Mouse (Mus musculus) right cerebral cortex, adult 18-20 months (tissue): ENCODE measurements around the gene Ptgfrn.

Experiments used
- DNase-seq: peaks from one replicate; pipeline ENCODE4 v3.0.0; 2022; ENCODE audit warnings: mixed read lengths

Ptgfrn gene

GRCm38 (mm10) chr3:101112518-101112894 is 2.4 kb upstream of the Ptgfrn start:
- DNase-seq, result no peak

DNA sequence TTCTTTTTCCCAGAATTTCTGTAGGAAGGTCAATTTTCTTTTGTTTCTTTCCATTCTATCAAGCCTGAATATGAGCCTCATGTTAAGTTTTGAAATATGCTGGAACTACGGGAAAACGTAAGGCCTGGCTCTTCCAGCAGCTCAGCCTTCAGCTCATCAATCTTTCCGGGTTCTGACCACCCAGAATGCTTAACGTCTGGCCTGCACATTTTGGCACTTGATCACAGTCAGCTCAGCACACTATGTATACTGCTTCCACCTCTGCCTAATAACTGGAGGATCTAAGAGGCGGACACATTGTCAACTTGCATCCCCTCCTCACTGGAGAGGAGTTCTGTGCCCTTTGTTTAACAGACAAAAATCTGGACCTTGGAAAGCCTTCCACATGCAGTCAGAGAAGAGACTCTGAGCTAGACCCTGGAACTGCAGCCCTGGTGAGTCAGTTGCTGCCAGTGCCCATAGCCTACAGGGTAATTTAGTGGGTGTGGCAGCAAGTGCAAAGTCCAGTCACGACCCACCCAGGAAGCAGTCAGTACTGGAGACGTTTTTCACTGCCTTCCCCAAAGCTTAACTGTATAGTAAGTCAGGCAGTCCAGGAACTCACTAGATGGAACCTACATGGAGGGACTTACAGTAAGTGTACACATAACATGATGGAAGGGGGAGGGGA is 1.9 kb upstream of the Ptgfrn start:
- DNase-seq, result no peak

GRCm38 (mm10) chr3:101111321-101111720 is 1.2 kb upstream of the Ptgfrn start:
- DNase-seq, result no peak

DNA sequence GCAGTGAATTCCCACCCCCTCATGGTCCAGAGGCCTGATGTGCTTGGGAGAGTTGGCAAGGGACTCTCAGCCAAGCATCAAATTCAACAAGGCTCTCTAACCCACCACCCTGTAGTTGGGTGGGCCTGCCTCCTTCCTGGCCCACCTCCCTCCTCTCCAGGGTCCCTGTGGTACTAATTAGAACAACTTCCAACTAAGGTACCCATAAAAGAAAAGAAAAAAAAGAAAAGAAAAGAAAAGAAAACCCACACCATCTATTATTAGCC is 693 bp upstream of the Ptgfrn start:
- no peak for DNase-seq

DNA sequence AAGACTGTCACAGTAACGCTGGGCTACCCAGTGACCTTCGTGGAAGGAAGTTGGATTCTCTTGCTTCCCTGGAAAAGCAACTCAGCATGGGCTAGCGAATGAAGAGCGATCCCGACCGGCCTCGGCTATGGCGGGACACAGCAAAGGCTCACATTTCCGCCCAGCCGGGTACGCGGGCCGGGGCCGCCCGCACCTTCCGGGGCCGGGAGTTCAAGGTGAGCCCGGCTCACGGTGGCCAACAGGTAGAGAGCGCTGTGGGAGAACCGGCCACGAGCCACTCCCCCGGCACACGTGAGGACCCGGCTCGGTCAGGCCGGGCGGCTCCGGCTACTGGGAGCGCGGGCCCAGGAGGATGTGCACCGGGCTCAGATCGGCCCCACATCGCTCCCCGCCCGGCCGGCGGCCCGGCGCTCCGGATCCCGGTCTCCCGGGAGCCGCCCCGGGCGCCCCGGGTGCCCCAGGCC is 488 bp downstream of the Ptgfrn start:
- DNase-seq, result no peak

- no peak for DNase-seq
Measured at GRCm38 (mm10) chr3:101108848-101109247, 1.2 kb downstream of the Ptgfrn start.

- DNase-seq, result no peak
Measured at GRCm38 (mm10) chr3:101108282-101108681, 1.8 kb downstream of the Ptgfrn start.

DNA sequence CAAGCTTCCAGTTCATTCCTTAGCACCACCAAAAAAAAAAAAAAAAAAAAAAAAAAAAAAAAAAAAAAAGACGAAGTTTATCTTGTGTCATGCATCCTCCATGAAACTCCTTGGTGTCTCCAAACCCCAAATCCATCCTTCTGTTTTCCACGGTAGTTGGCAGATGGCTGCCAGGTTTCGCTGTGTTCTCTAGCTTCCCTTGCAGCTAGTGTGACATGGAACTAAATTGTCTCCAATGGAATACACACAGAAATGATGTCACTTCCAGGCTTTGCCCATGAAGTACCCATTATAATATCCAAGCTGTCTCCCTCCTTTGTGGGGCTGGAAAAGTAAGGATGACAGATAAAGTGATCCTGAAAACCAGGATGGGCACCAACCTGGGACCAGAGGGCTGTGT is 3.8 kb downstream of the Ptgfrn start:
- no peak for DNase-seq

- DNase-seq, result no peak
Measured at GRCm38 (mm10) chr3:101105486-101105885, 4.6 kb downstream of the Ptgfrn start.

DNA sequence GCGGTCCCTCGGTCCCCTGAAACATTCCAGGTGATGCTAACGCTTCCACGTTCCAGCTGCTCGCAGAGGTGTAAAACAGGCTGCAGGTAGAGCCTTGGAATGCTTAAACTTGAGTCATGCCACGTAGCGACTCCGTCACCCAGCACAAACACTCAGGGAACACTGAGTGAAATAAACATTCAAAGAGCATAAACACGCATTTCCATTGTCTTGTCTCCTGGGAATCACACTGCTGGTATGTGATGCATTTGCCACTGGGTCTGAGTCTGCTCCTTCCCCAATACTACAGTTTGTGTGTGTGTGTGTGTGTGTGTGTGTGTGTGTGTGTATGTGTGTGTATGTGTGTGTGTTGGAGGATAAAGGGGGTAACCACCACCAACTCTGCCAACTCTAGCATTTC is 5.2 kb downstream of the Ptgfrn start:
- DNase-seq, result no peak

- peak; percentile 85 for DNase-seq
Measured at GRCm38 (mm10) chr3:101103770-101104169, 6.3 kb downstream of the Ptgfrn start.

- peak; percentile 71 for DNase-seq
Measured at GRCm38 (mm10) chr3:101102106-101102505, 8.0 kb downstream of the Ptgfrn start.

- no peak for DNase-seq
Measured at GRCm38 (mm10) chr3:101101184-101101583, 8.9 kb downstream of the Ptgfrn start.

- no peak for DNase-seq
Measured at GRCm38 (mm10) chr3:101099701-101100357, 10.2 kb downstream of the Ptgfrn start.

GRCm38 (mm10) chr3:101098073-101098472 is 12.0 kb downstream of the Ptgfrn start:
- no peak for DNase-seq

DNA sequence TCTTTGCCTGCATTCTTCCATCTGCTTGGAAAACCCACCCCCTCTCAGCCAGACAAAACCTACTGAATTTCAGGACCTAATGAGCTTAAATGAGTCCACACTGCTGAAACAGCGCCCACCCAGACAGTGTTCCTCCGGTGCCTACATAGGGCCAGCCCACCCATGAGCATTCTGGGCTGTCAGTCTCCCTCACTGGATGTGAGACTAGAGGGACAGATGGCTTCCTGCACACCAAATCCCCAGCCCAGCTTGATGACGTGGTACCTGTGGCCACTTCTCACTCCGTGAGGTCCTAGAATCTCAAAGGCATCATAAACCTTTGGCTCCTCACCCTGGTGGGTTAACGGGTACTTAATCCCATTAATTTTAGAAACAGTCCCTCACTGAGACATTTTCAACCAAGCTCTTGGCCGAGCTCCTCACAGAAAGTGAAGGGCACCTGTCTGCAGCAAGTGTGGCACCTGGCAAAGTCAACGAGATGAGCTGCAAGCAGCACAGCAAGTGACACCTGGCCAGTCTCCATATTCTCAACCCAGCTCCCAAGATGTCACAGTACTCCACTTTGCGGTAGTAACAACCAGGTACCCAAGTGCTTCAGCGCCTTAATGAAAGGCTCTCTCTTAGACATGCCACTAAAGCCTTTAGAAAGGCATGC is 12.8 kb downstream of the Ptgfrn start:
- peak; percentile 33 for DNase-seq

GRCm38 (mm10) chr3:101095761-101096449 is 14.2 kb downstream of the Ptgfrn start:
- peak; percentile 63 for DNase-seq

GRCm38 (mm10) chr3:101092202-101092601 is 17.9 kb downstream of the Ptgfrn start:
- DNase-seq, result no peak

DNA sequence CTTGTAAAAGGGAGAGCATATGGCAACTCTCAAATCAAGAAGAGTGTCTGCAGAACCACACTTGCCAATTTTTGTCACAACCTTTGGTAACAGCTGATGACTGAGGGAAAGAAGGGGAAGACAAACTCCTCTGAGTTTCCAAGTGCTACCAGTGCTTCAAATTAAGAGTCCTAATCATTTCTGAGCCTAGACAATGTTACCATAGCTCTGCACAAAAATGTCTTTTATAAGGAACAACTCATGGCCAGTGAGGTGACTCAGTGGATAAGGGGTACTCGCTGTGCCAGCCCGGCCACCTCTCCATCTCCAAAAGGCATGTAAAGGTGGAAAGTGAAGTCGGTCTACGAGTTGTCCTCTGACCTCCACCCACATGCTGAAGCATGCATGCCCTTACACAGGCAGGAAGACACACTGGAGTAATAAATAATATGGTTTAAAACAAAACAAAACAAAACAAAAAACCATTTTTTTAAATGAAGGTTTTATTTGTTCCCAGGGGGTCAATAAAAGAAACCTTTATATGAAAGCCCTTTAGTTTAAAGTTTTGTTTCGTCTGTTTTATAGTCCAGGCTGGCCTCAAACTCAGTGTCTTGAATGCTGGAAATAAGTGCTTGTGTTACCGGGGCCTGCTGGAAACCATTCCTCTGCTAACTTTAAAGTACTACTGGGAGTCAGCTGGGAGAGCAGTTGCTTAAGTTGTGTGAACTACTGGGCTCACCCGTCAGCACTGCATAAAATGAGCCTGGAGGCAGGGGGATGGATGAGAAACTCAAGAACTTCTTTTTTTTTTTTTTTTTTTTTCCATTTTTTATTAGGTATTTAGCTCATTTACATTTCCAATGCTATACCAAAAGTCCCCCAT is 23.3 kb downstream of the Ptgfrn start:
- DNase-seq, result no peak

DNA sequence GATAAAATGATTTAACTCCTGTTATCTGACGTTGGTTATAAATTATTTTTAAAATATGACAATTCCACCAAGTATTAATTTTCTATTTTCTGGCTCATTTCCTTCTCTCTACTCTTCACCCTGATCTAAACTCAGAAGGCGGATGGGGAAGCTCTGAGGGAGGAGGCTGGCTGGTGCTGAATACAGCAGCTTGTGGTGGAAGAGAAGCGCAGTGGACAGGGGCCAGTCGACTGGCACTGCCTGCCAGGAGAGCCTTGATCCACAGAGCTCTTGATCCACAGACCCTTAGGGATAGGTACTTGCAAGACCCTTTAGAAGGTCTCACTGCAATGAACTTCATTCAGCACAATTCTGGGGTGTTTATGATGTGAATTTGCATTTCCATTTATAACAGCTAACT is 29.2 kb downstream of the Ptgfrn start:
- DNase-seq, result no peak

GRCm38 (mm10) chr3:101078344-101078743 is 31.7 kb downstream of the Ptgfrn start:
- no peak for DNase-seq

- no peak for DNase-seq
Measured at GRCm38 (mm10) chr3:101077710-101078100, 32.4 kb downstream of the Ptgfrn start.
